Mouse (Mus musculus): ENCODE results near the gene Nfkb2. TPM values are rescaled to one million over a fixed set of nuclear protein-coding genes. Genes with fewer than 3 reads are reported as not detected.

Nfkb2 gene
- polyA plus RNA-seq, 1 experiment from 2014 or later = 3.8 TPM

MicroRNAs within 50 kb of the gene (microRNA counts, 519-probe panel; counts per million panel counts)
- 341 counts per million, percentile 65 among the panel's probes with 10 or more counts for microRNA mmu-miR-146b

Small RNA genes lying within 50 kb of the gene (microRNA-seq; reads per million reads assigned to microRNA genes)
- 1.8 reads per million for gene Mir146b

Other genes starting within 250 kb of the Nfkb2 start
- 167 and 168 TPM in 2 replicates for gene Nolc1, start 228.5 kb upstream of the Nfkb2 start, polyA plus RNA-seq (2016; fragmentation: Nextera tagmentation; extraction: Ambion mirVana)
- 0.07 and 0.17 TPM in 2 replicates for gene Elovl3, start 172.4 kb upstream of the Nfkb2 start, polyA plus RNA-seq (2016; fragmentation: Nextera tagmentation; extraction: Ambion mirVana)
- gene Pitx3, start 156.0 kb upstream of the Nfkb2 start, polyA plus RNA-seq (2016; fragmentation: Nextera tagmentation; extraction: Ambion mirVana) = 0.18 and 0.25 TPM in 2 replicates
- gene Gbf1, start 151.8 kb upstream of the Nfkb2 start, polyA plus RNA-seq (2016; fragmentation: Nextera tagmentation; extraction: Ambion mirVana) = 36.9 and 41.8 TPM in 2 replicates
- gene Psd, start 22.8 kb downstream of the Nfkb2 start, polyA plus RNA-seq (2016; fragmentation: Nextera tagmentation; extraction: Ambion mirVana) = 2.8 and 2.9 TPM in 2 replicates
- 17.9 and 18.0 TPM in 2 replicates for gene Fbxl15, start 23.9 kb downstream of the Nfkb2 start, polyA plus RNA-seq (2016; fragmentation: Nextera tagmentation; extraction: Ambion mirVana)
- 206 and 224 TPM in 2 replicates for gene Cuedc2, start 34.4 kb downstream of the Nfkb2 start, polyA plus RNA-seq (2016; fragmentation: Nextera tagmentation; extraction: Ambion mirVana)
- 12.5 and 13.3 TPM in 2 replicates for gene Mfsd13a, start 36.8 kb downstream of the Nfkb2 start, polyA plus RNA-seq (2016; fragmentation: Nextera tagmentation; extraction: Ambion mirVana)
- gene 2310034G01Rik, start 46.0 kb downstream of the Nfkb2 start, polyA plus RNA-seq (2016; fragmentation: Nextera tagmentation; extraction: Ambion mirVana) = 1.0 and 1.1 TPM in 2 replicates
- gene Actr1a, start 91.4 kb downstream of the Nfkb2 start, polyA plus RNA-seq (2016; fragmentation: Nextera tagmentation; extraction: Ambion mirVana) = 172 and 185 TPM in 2 replicates
- 47.5 and 50.8 TPM in 2 replicates for gene Sufu, start 92.6 kb downstream of the Nfkb2 start, polyA plus RNA-seq (2016; fragmentation: Nextera tagmentation; extraction: Ambion mirVana)
- 16.6 and 19.3 TPM in 2 replicates for gene Trim8, start 197.4 kb downstream of the Nfkb2 start, polyA plus RNA-seq (2016; fragmentation: Nextera tagmentation; extraction: Ambion mirVana)

Measured in forebrain, embryonic 10.5 days (tissue).